Mouse (Mus musculus) G1E (cell line): ENCODE results near the gene Thrap3.

ENCODE experiments used
- CTCF ChIP-seq: IDR thresholded peaks from 2 replicates; pipeline ENCODE4 v1.5.1; 2012; ENCODE audit warnings: low read depth, low read length, inconsistent platforms, mixed read lengths
- GATA1 ChIP-seq: IDR thresholded peaks from 2 replicates; pipeline ENCODE4 v1.6.1; 2012; ENCODE audit warnings: borderline replicate concordance, low read length, inconsistent platforms, mixed read lengths
- POLR2AphosphoS5 ChIP-seq: IDR thresholded peaks from 2 replicates; pipeline ENCODE4 v1.6.1; 2012; ENCODE audit warnings: low read depth, low read length, inconsistent platforms; ENCODE audit not compliant: insufficient replicate concordance
- TAL1 ChIP-seq: conservative IDR thresholded peaks from 2 replicates; pipeline ENCODE4 v1.6.1; 2012; ENCODE audit warnings: low read depth, low read length, inconsistent platforms, mixed read lengths

- TF ChIP-seq CTCF: no peak
- TF ChIP-seq TAL1: no peak
- no peak for TF ChIP-seq GATA1
- no peak for TF ChIP-seq POLR2AphosphoS5
Measured at GRCm38 (mm10) chr4:126234496-126235175, 32.1 kb upstream of the Thrap3 start.
